Mouse (Mus musculus) right cerebral cortex, postnatal 25 days (tissue): ENCODE data around the gene Slc28a3.

Experiments
- DNase-seq: peaks from one replicate; pipeline ENCODE4 v3.0.0; 2022

Slc28a3 gene

DNA sequence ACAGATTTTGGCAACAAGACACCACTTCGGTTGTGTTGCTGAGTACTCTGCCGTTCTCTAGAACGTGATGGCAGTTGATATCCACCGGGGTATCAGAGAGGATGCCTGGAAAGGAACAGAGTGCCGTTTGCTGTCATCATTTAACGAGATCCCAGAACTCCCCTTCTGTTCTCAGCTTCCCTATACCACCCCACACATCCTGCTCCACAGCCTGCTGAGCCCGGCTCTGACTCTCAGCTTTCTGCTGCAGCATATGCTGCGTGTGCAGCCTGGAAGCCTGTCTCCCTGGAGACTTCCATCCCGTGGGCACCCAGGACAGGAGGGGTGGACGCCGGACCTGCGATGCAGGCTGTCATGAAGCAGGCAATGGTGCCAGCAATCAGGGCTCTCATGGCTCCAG lies 52.5 kb downstream of the Slc28a3 start:
- peak; percentile 54 for DNase-seq

DNA sequence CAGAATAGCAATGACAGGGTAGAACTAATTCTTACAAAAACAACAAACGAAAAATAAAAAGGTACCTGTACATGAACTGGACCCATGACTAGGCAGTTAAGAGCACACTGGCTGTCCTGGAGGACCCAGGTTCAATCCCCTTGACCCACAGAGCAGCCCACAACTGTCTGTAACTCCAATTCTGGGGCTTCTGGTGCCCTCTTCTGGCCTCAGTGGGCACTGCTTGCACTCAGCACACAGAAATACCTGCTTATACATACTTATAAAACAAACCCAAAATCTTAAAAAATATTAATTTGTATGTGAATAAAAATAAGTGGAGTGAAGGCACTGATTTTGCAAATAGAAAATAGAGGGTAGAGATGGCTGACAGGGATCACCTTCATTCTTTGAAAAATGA lies 54.7 kb downstream of the Slc28a3 start:
- DNase-seq, result no peak

DNA sequence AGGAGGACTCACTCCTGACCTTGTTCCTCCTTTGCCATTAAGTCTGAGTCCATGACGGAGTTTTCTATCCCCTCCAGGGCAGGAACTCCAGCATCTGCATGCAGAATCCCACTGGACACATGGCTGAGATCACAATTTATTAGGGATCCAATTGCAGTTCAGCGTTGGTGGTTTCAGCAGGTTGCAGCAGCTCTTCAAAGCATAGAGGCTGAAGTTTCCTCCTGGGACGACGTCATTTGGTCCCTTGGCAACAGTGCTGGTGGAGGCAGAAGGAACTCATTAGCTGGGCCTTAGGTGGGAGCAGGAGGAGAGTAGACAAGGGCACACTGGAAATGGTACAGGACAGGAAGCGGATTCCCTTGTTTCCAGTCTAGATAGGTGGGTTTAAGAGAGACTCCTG lies 55.1 kb downstream of the Slc28a3 start:
- no peak for DNase-seq

DNA sequence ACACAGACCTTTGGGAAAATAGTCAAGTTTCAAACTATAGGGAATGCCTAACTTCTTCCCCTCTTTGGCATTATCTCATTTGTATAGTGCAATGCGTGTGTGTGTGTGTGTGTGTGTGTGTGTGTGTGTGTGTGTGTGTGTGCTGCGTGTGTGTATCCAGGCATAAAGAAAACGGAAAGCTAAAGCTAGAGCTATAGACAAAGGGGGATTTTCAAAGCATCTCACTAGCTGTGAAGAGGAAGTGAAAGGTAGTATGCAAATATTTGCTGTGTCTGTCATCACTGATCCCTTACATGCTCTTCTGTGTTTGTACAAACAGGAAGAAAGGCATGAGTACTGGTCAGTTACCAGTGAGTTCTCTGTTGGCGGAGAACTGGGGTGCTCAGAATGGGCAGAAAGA lies 58.8 kb downstream of the Slc28a3 start:
- no peak for DNase-seq

DNA sequence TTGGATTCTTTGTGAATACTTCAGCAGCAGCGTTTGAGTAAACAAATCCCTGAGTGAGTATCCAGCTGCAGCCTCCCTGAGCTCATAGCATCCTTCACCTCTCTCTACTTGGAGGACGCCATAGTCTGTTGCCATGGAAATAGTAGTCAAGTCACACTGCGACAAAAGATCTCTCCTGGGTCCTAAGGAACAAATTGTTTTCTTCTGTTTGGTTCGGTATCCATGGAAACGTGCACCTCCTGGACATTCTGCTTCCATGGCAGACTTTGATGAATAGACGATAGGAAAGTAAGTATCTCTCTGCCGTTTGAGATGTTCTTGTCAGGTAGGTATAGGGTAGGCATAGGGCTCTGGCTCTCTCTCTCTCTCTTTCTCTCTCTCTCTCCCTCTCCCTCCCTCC lies 63.1 kb downstream of the Slc28a3 start:
- no peak for DNase-seq

DNA sequence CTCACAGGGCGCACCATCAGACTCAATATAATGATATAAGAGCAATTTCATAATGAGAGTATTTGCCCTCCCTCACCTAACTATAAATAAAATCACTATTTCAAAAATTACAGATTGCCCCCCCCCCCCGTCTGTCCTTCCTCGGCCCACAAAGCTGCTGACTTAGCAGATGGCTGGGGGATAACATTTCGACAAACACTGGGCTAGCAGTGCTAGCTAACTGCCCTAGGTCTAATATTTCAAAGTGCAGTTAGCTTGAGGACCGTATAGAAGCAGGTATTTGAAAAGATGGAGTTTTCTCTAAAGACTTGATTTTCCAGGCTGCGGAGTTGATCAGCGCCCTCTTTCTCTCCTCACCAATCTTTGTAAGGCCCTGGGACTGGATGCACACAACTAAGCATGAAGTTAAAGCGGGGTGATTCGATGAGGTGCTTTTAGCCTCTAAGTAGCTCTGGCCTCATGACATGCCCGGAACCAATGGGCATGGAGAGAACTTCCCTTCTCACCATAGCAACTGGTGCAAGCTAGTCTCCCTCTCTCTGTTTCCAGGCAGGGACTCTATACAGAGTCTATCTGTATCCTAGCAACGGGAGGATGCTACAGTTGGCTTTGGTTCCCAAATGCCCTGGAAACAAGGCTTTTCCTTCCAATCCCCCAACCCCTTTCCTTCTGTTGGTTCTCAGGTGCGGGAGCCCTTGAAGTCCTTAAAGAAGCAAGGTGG lies 66.8 kb downstream of the Slc28a3 start:
- DNase-seq, result peak; percentile 57

DNA sequence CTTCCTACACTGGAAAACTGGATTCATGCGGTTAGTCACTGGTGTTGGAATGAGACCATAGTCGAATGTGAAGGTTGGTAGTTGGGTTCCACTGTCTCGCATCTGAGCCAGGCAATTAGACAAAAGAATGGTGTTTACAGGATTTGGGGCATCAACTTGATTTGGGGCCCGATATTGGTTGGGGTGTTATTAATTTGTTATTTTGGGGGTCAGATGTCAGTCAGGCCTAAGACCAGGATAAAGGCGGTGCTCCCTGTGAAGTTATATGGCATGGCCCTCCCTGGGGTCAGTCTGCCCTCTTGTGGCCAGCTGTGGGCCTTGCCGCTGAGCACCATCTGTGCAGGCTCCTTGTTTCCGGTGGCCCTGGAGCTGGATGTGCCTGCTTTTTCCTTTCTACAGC lies 67.6 kb downstream of the Slc28a3 start:
- peak; percentile 67 for DNase-seq

DNA sequence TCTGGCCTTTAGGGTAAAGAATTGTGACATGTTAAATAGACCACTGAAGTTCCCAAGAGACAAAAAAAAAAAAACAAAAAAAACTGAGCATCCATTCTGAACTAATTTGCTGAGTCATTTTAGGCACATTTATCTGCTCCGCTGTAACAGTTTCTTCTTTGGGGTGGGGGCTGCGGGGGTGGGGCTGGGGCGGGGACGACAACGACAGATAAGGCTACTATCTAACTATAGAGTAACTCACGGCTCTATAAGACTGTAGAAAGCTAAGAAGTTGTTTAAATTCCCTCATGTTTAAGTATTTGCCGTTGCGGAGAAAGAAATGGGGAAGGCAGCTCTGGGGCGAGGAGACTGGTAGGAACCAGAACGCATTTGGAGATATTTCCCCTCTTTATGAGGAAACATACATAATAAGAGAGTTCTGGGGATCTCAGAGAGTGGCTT lies 68.1 kb downstream of the Slc28a3 start:
- no peak for DNase-seq

DNA sequence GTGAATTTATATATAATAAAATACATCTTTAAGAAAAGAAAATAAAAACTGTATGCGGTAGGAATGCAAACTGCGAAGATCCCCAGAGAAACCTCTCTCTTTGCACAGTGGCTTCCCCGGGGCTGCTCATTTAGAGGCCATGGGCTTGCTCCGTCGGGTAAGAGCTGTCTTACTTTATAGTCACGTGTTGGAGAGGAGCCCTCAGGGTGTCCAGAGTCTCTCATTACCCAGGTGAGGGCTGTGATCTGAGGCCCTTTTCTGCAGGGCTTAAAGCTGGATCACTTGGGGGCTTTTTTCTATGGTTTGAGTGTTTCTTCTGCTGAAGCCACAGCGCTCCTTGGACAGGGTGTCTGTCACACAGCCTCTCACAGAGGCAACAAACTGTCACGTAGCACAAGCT lies 68.5 kb downstream of the Slc28a3 start:
- no peak for DNase-seq

DNA sequence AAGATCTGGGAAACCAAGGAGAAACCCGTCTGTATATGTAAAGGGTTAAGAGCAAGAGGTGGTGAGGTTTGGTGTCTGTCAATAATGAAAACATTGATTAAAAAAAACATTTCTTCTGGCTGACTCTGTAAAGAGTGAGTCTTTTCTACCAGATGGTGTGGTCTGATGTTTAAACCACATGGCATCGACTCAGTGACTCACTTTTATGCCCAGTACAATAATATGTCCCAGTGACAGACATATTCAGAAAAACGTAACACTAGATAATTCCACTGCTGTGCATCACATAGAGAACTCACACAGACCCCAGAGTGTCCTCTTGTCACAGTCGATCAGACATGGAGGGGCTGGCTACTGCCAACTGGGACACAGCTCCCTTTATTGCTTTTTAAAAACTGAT lies 69.1 kb downstream of the Slc28a3 start:
- no peak for DNase-seq

DNA sequence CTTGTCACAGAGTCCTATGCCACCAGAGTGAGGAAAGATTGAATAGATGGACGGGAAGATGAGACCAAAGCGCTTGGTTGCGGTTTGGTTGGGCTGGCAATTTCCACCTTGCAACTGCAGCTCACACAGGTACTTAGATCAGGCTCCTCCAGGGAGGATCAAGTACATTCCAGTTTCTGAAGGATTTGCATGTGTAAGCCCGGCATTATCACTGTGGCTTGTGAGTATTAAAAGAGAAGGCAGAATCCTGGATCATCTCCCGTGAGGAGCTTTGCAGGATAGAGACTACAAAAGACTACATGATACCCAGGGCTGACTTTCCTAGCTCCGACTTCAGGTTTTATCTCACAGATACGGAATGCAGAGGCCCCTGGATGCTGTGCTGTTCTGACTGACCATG lies 71.7 kb downstream of the Slc28a3 start:
- no peak for DNase-seq

DNA sequence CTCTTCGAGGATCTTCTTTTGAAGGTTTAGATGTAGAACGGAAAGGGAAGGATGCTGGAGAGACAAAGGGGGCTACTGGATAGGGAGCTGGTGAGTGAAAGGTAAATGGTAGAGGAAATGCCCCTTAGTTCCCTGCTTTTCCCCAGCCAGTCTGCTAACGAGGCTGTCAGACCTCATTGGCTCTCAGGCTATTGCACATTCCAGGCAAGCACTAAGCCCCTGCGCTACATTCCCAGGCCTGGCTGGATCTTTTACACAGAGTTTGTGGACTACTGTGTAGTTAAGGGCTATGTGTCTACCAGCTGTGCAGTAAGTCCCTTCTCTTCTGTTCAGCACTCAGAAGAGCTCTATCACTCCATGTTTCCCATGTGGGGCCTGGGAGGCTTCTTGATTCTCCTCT lies 72.3 kb downstream of the Slc28a3 start:
- DNase-seq, result no peak

DNA sequence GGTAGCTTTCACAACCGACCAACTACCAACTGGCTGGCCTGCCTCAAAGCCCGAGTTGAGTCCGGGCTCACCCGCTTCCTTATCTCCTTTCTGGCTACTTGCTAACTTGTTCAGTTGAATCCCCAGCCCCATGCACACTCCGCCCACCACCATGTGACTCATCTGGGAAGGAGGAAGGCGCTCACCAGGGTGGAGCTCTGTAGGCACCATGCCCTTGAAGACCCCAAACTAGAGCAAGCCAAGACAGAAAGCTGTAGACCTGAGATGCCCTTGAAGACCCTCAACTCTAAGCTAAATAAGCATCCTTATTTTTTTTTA lies 72.8 kb downstream of the Slc28a3 start:
- no peak for DNase-seq

DNA sequence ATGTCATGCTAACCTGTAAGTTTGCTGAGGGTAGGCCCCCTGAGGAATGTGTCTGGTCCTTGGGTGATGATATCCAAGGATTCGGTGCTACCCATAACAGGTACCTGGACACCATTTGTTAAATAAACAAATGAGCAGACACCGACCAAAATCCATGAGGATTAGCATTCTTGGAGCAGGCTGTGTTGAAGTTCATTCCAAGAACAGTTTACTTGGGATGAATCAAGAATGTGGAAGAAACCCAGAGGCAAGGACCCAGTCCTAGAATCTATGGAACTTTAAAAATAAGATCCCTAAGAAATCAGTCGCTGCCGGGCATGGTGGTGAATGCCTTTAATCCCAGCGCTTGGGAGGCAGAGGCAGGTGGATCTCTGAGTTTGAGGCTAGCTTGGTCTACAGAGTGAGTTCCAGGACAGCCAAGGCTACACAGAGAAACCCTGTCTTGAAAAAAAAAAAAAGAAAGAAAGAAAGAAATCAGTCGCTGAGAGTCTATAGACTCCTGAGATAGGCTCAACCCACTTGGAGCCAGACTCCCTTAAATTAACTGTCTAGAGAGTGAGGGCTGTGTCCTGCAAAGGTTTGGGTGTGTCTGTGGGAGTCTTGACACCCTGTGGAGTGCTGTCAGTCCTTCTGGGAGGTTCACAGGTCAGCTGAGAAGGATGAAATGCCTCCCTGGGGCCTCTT lies 73.3 kb downstream of the Slc28a3 start:
- no peak for DNase-seq

DNA sequence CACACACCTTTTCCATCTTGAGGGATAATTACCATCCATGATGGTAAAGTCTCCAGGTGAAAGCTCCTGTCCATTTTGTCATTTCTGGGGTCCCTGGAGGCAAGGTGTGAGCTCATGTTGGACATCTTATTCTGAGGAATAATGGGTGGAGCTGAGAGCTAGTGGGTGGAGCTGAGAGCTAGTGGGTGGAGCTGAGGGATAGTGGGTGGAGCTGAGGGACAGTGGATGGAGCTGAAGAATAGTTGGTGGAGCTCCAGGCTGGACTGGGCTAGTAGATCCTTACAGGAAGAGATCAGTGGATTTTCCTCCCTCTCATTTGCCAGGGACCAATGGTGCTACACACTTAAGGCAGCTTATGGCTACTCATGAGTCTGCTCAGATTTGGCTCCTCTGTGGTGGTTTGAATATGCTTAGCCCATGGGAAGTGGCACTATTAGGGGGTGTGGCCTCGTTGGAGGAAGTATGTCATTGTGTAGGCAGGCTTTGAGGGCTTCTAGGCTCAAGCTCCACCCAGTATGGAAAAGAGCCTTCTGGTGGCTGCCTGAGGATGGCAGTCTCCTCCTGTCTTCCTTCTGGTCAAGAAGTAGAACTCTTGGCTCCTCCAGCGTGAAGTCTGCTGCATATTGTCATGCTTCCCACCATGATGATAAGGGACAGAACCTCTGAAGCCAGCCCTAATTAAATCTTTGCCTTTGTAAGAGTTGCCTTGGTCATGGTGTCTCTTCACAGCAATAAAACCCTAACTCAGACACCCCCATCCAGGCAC lies 74.0 kb downstream of the Slc28a3 start:
- no peak for DNase-seq

DNA sequence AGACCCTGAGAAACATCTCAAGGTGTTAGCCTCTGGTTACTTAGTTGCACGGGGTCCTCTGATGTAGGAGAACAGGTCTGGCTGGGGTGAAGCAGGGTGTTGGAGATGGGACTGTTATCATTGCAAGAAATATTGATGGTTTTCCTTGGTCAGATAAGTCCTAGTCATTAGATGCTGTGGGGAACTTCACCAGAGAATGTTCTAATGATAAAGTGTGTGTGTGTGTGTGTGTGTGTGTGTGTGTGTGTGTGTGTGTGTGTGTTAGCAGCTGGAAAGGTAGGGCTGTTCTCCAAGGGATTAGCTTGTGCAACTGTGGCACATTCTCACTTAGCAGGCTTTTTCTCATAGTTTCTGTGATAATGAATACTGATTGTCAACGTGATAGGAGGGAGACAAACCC lies 75.4 kb downstream of the Slc28a3 start:
- DNase-seq, result no peak

DNA sequence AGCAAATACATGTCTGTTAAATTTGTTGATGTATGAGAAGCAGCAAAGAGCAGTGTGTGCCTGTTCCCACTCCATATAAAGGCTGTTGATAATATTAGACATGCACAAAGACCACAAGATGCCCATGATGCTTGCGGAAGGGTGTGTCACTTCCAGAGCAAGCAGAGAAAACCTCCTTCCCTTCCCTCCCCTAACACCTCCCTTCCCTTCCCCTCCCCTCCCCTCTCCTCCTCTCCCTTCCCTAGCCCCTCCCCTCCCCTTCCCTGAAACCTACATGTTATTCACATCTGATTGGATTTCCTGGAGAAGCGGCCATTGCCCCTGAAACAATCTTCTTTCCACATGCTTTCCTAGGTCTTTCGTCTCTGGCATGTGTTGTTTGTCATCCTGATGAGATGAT lies 75.8 kb downstream of the Slc28a3 start:
- no peak for DNase-seq

DNA sequence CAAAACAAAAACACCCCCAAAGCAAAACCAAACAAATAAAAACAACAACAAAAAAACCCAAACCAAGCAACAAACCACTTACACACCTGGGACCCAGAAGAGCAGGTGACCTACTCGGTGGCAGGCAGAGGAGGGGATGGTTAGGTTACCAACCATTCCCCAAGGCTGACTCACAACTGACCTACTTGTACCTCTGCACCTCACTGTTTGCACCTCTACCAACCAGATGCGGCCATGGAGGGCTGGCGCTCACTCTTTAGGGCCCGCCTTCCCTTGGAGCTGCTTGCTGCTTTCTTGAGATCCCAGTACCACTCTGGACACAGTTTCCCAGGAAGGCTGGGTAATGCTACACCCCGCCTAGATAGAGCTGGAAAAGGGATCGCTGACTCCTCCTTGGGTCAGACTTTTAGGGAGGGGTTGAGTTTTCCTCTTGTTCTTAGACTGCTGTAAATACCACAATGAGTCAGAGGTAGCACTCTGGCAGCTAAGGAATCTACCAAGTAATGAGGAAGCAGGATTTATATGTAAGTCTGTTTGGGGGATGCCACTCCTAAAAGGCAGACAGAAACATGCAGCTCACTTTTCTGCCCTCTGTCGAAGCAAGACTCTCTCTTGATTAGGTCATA lies 76.3 kb downstream of the Slc28a3 start:
- DNase-seq, result no peak

DNA sequence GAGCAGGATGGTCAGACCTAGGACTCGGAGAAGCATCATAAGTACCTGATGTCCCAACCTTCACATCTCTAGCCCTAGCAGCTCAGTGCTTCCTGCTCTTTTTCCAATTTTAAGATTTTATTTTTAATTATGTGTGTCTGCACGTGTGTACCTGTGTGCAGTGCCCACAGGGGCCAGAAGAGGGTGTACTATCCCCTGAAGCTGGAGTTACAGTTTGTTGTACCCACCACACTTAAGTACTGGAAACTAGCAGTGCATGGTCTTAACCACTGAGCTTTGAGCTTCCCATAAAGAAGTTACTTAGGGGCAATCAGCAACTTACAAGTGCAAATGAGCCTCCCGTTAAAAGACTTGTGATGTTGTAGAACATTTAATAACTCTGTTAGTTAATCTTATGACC lies 86.1 kb downstream of the Slc28a3 start:
- DNase-seq, result no peak

DNA sequence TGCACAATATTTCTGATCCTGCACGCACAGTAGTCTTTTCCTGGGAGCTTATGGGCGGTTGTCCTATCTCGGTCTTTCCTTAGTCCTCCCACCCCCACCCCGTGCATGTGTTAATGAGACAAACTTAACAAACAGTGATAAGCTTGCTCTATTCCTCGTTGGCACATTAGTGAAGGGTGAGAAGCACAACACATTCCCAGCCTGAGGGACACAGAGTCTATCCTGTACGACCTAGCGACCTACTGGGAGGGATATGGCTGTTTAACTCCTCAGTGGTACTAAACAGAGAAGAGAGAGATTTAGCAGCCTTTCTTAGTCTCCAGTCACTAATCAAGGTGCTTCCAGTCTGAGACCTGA lies 86.9 kb downstream of the Slc28a3 start:
- DNase-seq, result no peak

DNA sequence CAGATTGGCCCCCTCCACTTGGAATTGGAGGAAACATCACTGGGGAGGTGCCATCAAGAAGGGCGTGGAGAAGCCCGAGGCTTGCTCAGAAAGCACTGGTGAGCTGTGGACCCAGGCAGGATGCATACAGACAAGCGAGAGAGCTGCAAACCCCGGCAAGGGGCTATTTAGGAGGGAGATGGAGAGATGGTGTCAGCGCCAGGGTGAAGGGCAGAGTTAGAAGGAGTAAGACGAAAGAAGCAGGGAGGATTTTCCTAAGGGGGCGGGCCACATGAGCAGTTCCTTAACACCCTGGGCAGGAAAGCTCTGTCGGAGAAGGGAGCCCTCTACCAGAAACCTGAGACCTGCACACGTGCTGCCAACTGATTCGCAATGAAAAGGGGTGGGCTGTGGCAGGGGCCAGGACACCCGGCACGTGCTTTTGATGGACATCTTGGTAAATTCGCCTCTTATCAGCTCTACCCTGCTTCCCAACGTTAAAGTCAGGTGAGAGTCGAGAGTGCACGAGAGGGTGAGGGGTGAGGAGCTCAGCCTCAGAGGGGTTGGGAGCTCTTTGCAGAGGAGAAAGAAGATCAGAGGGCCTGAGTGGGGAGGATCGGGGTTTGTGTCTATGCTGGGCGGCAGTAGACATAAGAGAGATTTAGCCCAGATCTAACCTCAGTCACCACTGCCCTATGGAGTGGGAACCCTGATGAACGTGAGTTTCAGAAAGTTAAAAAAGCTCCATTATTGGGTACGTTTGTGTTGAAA lies 87.5 kb downstream of the Slc28a3 start:
- no peak for DNase-seq

DNA sequence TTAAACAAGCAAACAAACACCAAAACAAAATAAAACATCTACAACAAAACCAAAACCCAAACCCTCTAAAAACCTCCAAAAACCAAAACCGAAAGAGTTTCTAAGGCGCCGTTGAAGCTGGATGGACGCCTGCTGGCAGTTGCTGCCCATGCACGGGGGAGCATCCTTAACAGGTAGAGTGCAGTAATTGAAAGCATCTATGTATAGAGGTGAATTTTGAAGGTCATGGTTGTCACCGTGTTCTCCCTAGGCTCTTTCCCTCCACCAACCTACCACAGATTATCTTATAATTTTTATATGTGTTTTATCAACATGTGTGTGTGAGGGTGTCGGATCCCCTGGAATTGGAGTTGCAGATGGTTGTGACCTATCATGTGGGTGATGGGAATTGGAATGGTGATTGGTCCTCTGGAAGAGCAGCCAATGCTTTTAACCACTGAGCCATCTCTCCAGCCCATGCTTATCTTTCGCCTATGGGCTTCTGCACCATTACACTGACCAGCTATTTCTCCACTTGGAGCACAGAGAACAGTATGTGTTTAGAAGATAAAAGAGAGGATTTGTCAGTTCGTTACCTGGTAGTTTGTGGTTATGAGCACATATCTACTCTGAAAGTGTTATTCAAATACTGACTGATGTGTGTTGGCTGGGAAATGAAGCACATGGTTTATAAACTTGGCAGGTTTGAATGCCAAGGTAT lies 89.2 kb downstream of the Slc28a3 start:
- no peak for DNase-seq
